Mouse (Mus musculus) limb, embryonic 10.5 days (tissue): ENCODE measurements around the gene Kcnh2. TPM values are rescaled to one million over a fixed set of nuclear protein-coding genes. Genes with fewer than 3 reads are reported as not detected.

Experiments
- DNase-seq: peaks from one replicate; pipeline ENCODE4 v3.0.0-alpha.2; 2017; ENCODE audit warnings: low spot score
- H3K27ac ChIP-seq: fragments of 300-500 bp; sonication (generic); 2 replicates; pipeline ENCODE4 v1.5.1; 2016; ENCODE audit warnings: mild to moderate bottlenecking
- H3K27me3 ChIP-seq: fragments of 300-500 bp; sonication (generic); 2 replicates; pipeline ENCODE4 v1.6.1; 2016; ENCODE audit warnings: low read depth, mild to moderate bottlenecking; ENCODE audit not compliant: poor library complexity, severe bottlenecking
- H3K36me3 ChIP-seq: fragments of 300-500 bp; sonication (generic); 2 replicates; pipeline ENCODE4 v1.6.1; 2016; ENCODE audit warnings: mild to moderate bottlenecking, moderate library complexity
- H3K4me1 ChIP-seq: fragments of 300-500 bp; sonication (generic); 2 replicates; pipeline ENCODE4 v1.6.1; 2016
- H3K4me3 ChIP-seq: fragments of 300-500 bp; sonication (generic); 2 replicates; pipeline ENCODE4 v1.5.1; 2016; ENCODE audit warnings: mild to moderate bottlenecking, moderate library complexity
- H3K9me3 ChIP-seq: fragments of 300-500 bp; sonication (generic); replicated peaks from 2 replicates; pipeline ENCODE4 v1.6.1; 2016; ENCODE audit warnings: mild to moderate bottlenecking
- WGBS: fragments of 180-500 bp; shearing (Covaris S2); methylation state at CpG from one replicate; pipeline ENCODE4 v1.1.7; 2016; 5-methylcytosine and 5-hydroxymethylcytosine counted together
- polyA plus RNA-seq: library from polyadenylated mRNA; unstranded; fragments of >200 nt; fragmentation: Nextera tagmentation; extraction: Ambion mirVana; gene quantifications from 2 replicates; pipeline ENCODE4 v1.2.1, GENCODE M21; 2016

Kcnh2 gene
- polyA plus RNA-seq, 1 experiment from 2014 or later, result 15.0 TPM

GRCm38 (mm10) chr5:24351701-24352171, 332 bp upstream of the Kcnh2 start:
- Histone ChIP-seq H3K9me3 (no peaks in the 10 kb centered on the region), H3K27me3 (peaks cover 72% of the 10 kb centered on the region), H3K4me1 (peaks cover 73% of the 10 kb centered on the region), H3K4me3 (peak overlapping the region; percentile 72), H3K36me3 (no peaks in the 10 kb centered on the region), H3K27ac (peak overlapping the region; percentile 85)
- DNase-seq, result peak; percentile 92
- WGBS, result under 1% methylated on average over 41 of the region's 41 CpGs

- Histone ChIP-seq H3K27ac (peak overlapping the region; percentile 85), H3K4me1 (peaks cover 73% of the 10 kb centered on the region)
- WGBS, result 36% methylated on average over 15 of the region's 15 CpGs
These were observed 713 bp downstream of the Kcnh2 start for GRCm38 (mm10) chr5:24350531-24351250.

GRCm38 (mm10) chr5:24350073-24350472, 1.3 kb downstream of the Kcnh2 start:
- H3K4me3 ChIP-seq, result peak overlapping the region; percentile 72
- H3K36me3 ChIP-seq, result peaks cover 5% of the 10 kb centered on the region; the same call in 1 of the 2 replicates
- H3K27me3 ChIP-seq, result peaks cover 88% of the 10 kb centered on the region
- no peaks in the 10 kb centered on the region for H3K9me3 ChIP-seq
- WGBS, result 53% methylated on average over 3 of the region's 3 CpGs
- no peak for DNase-seq
- no peak overlapping the region for H3K27ac ChIP-seq
- H3K4me1 ChIP-seq, result peaks cover 79% of the 10 kb centered on the region

More at GRCm38 (mm10) chr5:24350531-24351250, 713 bp downstream of the Kcnh2 start:
- peaks cover under 1% of the 10 kb centered on the region; the same call in 1 of the 2 replicates for H3K36me3 ChIP-seq
- no peaks in the 10 kb centered on the region for H3K9me3 ChIP-seq
- H3K27me3 ChIP-seq, result peaks cover 83% of the 10 kb centered on the region
- peak overlapping the region; percentile 72 for H3K4me3 ChIP-seq
- DNase-seq, result peak; percentile 46

GRCm38 (mm10) chr5:24348546-24348945, 2.9 kb downstream of the Kcnh2 start:
- DNase-seq, result no peak
- Histone ChIP-seq H3K4me3 (peak overlapping the region; percentile 56), H3K36me3 (peaks cover 5% of the 10 kb centered on the region; the same call in 1 of the 2 replicates), H3K9me3 (no peaks in the 10 kb centered on the region), H3K27ac (peak overlapping the region; percentile 53), H3K27me3 (peaks cover 85% of the 10 kb centered on the region), H3K4me1 (peaks cover 85% of the 10 kb centered on the region)
- 2% methylated on average over 30 of the region's 30 CpGs for WGBS

GRCm38 (mm10) chr5:24348128-24348527, 3.3 kb downstream of the Kcnh2 start:
- WGBS, result under 1% methylated on average over 37 of the region's 41 CpGs
- Histone ChIP-seq H3K36me3 (peaks cover 5% of the 10 kb centered on the region; the same call in 1 of the 2 replicates), H3K27me3 (peaks cover 82% of the 10 kb centered on the region), H3K27ac (peak overlapping the region; percentile 53), H3K9me3 (no peaks in the 10 kb centered on the region), H3K4me1 (peaks cover 85% of the 10 kb centered on the region), H3K4me3 (peak overlapping the region; percentile 56)
- DNase-seq, result peak; percentile 82

GRCm38 (mm10) chr5:24347186-24347875, 4.1 kb downstream of the Kcnh2 start:
- H3K9me3 ChIP-seq, result no peaks in the 10 kb centered on the region
- H3K4me1 ChIP-seq, result peaks cover 85% of the 10 kb centered on the region
- peaks cover 74% of the 10 kb centered on the region for H3K27me3 ChIP-seq
- peak overlapping the region; percentile 56 for H3K4me3 ChIP-seq
- peaks cover 5% of the 10 kb centered on the region; the same call in 1 of the 2 replicates for H3K36me3 ChIP-seq
- no peak overlapping the region for H3K27ac ChIP-seq
- no peak for DNase-seq
- WGBS, result 47% methylated on average over 7 of the region's 7 CpGs

GRCm38 (mm10) chr5:24346313-24346712, 5.1 kb downstream of the Kcnh2 start:
- peaks cover 5% of the 10 kb centered on the region; the same call in 1 of the 2 replicates for H3K36me3 ChIP-seq
- H3K27ac ChIP-seq, result no peak overlapping the region
- DNase-seq, result no peak
- H3K27me3 ChIP-seq, result peaks cover 73% of the 10 kb centered on the region
- WGBS, result 89% methylated on average over 7 of the region's 7 CpGs
- H3K4me3 ChIP-seq, result no peak overlapping the region
- H3K9me3 ChIP-seq, result no peaks in the 10 kb centered on the region
- H3K4me1 ChIP-seq, result peaks cover 75% of the 10 kb centered on the region

- H3K4me3 ChIP-seq, result peak overlapping the region; percentile 19
- 18% methylated on average over 12 of the region's 12 CpGs for WGBS
- H3K36me3 ChIP-seq, result peaks cover 5% of the 10 kb centered on the region; the same call in 1 of the 2 replicates
- DNase-seq, result no peak
- H3K4me1 ChIP-seq, result peaks cover 58% of the 10 kb centered on the region
- H3K27ac ChIP-seq, result peak overlapping the region; percentile 75
- H3K27me3 ChIP-seq, result peaks cover 55% of the 10 kb centered on the region
- no peaks in the 10 kb centered on the region for H3K9me3 ChIP-seq
These were observed 6.8 kb downstream of the Kcnh2 start for GRCm38 (mm10) chr5:24344477-24345051.

GRCm38 (mm10) chr5:24343977-24344436, 7.4 kb downstream of the Kcnh2 start:
- H3K4me1 ChIP-seq, result peaks cover 54% of the 10 kb centered on the region
- H3K4me3 ChIP-seq, result peak overlapping the region; percentile 19
- no peak for DNase-seq

GRCm38 (mm10) chr5:24343379-24343778, 8.0 kb downstream of the Kcnh2 start:
- H3K27ac ChIP-seq, result no peak overlapping the region; the same call in 1 of the 2 replicates
- peaks cover 5% of the 10 kb centered on the region; the same call in 1 of the 2 replicates for H3K36me3 ChIP-seq
- no peak overlapping the region for H3K4me3 ChIP-seq

More at GRCm38 (mm10) chr5:24343977-24344436, 7.4 kb downstream of the Kcnh2 start:
- Histone ChIP-seq H3K9me3 (no peaks in the 10 kb centered on the region), H3K27ac (peak overlapping the region; percentile 75), H3K36me3 (peaks cover 5% of the 10 kb centered on the region; the same call in 1 of the 2 replicates), H3K27me3 (peaks cover 49% of the 10 kb centered on the region)
- WGBS, result 22% methylated on average over 2 of the region's 2 CpGs

GRCm38 (mm10) chr5:24342966-24343365, 8.4 kb downstream of the Kcnh2 start:
- DNase-seq, result no peak
- H3K27me3 ChIP-seq, result peaks cover 39% of the 10 kb centered on the region
- H3K4me3 ChIP-seq, result no peak overlapping the region
- WGBS, result 67% methylated on average over 8 of the region's 8 CpGs
- H3K27ac ChIP-seq, result peak overlapping the region; percentile 12; the same call in 1 of the 2 replicates
- peaks cover 47% of the 10 kb centered on the region for H3K4me1 ChIP-seq
- no peaks in the 10 kb centered on the region for H3K9me3 ChIP-seq
- peaks cover 5% of the 10 kb centered on the region; the same call in 1 of the 2 replicates for H3K36me3 ChIP-seq

More at GRCm38 (mm10) chr5:24343379-24343778, 8.0 kb downstream of the Kcnh2 start:
- Histone ChIP-seq H3K4me1 (peaks cover 50% of the 10 kb centered on the region), H3K27me3 (peaks cover 43% of the 10 kb centered on the region), H3K9me3 (no peaks in the 10 kb centered on the region)
- DNase-seq, result no peak

- Histone ChIP-seq H3K27ac (no peak overlapping the region), H3K4me3 (no peak overlapping the region), H3K4me1 (peaks cover 47% of the 10 kb centered on the region), H3K27me3 (peaks cover 33% of the 10 kb centered on the region), H3K36me3 (peaks cover 5% of the 10 kb centered on the region; the same call in 1 of the 2 replicates), H3K9me3 (no peaks in the 10 kb centered on the region)
- no peak for DNase-seq
- WGBS, result 81% methylated on average over 14 of the region's 14 CpGs
These were observed 9.0 kb downstream of the Kcnh2 start for GRCm38 (mm10) chr5:24342205-24342963.
